Mouse (Mus musculus) lung, embryonic 15.5 days (tissue): ENCODE results near the gene Itpa. TPM values are rescaled to one million over a fixed set of nuclear protein-coding genes. Genes with fewer than 3 reads are reported as not detected.

ENCODE experiments used
- ATAC-seq: fragments of 200-750 bp; cut with Nextera tagmentation; 2 replicates; pipeline ENCODE4 v1.8.0; 2017; ENCODE audit warnings: moderate number of reproducible peaks, borderline replicate concordance; ENCODE audit not compliant: low FRiP score, low TSS enrichment; ENCODE audit errors: extremely low read depth
- H3K27ac ChIP-seq: fragments of 300-500 bp; sonication (generic); 2 replicates; pipeline ENCODE4 v1.5.1; 2015; ENCODE audit warnings: moderate library complexity, mild to moderate bottlenecking, inconsistent platforms
- H3K27me3 ChIP-seq: fragments of 300-500 bp; sonication (generic); 2 replicates; pipeline ENCODE4 v1.6.1; 2015; ENCODE audit warnings: inconsistent platforms
- H3K36me3 ChIP-seq: fragments of 300-500 bp; sonication (generic); 2 replicates; pipeline ENCODE4 v1.6.1; 2015; ENCODE audit warnings: inconsistent platforms
- H3K4me1 ChIP-seq: fragments of 300-500 bp; sonication (generic); 2 replicates; pipeline ENCODE4 v1.6.1; 2015; ENCODE audit warnings: inconsistent platforms
- H3K4me2 ChIP-seq: fragments of 300-500 bp; sonication (generic); 2 replicates; pipeline ENCODE4 v1.6.1; 2015; ENCODE audit warnings: inconsistent platforms, mild to moderate bottlenecking, moderate library complexity
- H3K4me3 ChIP-seq: fragments of 300-500 bp; sonication (generic); 2 replicates; pipeline ENCODE4 v1.5.1; 2015; ENCODE audit warnings: mild to moderate bottlenecking, inconsistent platforms
- H3K9ac ChIP-seq: fragments of 300-500 bp; sonication (generic); 2 replicates; pipeline ENCODE4 v1.6.1; 2015; ENCODE audit warnings: inconsistent platforms
- H3K9me3 ChIP-seq: fragments of 300-500 bp; sonication (generic); 2 replicates; pipeline ENCODE4 v1.6.1; 2016; ENCODE audit warnings: inconsistent platforms
- WGBS: fragments of 180-500 bp; shearing (Covaris S2); methylation state at CpG from one replicate; pipeline ENCODE4 v1.1.7; 2015; 5-methylcytosine and 5-hydroxymethylcytosine counted together
- polyA plus RNA-seq: library from polyadenylated mRNA; unstranded; fragments of >200 nt; fragmentation: Nextera tagmentation; extraction: Ambion mirVana; gene quantifications from 2 replicates; pipeline ENCODE4 v1.2.1, GENCODE M21; 2015

Itpa gene
- polyA plus RNA-seq, 1 experiment from 2014 or later, result 108 TPM

GRCm38 (mm10) chr2:130657541-130657940, 9.9 kb upstream of the Itpa start:
- Histone ChIP-seq H3K9me3 (no peaks in the 10 kb centered on the region), H3K4me3 (no peak overlapping the region), H3K36me3 (peaks cover 65% of the 10 kb centered on the region), H3K4me1 (0 out of 2 replicates have a peak, but pooled peaks cover under 1% of the 10 kb centered on the region), H3K4me2 (no peak overlapping the region), H3K27me3 (no peaks in the 10 kb centered on the region), H3K9ac (no peak overlapping the region), H3K27ac (no peak overlapping the region)
- 78% methylated on average over 6 of the region's 6 CpGs for WGBS
- ATAC-seq, result no peak

GRCm38 (mm10) chr2:130658530-130658929, 8.9 kb upstream of the Itpa start:
- peaks cover 62% of the 10 kb centered on the region for H3K36me3 ChIP-seq
- H3K4me3 ChIP-seq, result no peak overlapping the region
- no peak for ATAC-seq
- H3K9me3 ChIP-seq, result no peaks in the 10 kb centered on the region
- 94% methylated on average over 10 of the region's 10 CpGs for WGBS
- no peak overlapping the region for H3K4me2 ChIP-seq
- H3K27me3 ChIP-seq, result no peaks in the 10 kb centered on the region
- H3K4me1 ChIP-seq, result peaks cover 10% of the 10 kb centered on the region
- no peak overlapping the region for H3K9ac ChIP-seq
- H3K27ac ChIP-seq, result no peak overlapping the region

- no peak overlapping the region for H3K27ac ChIP-seq
Measured at GRCm38 (mm10) chr2:130663342-130663741, 4.1 kb upstream of the Itpa start.

GRCm38 (mm10) chr2:130664102-130664701, 3.2 kb upstream of the Itpa start, which contains the start of gene Ddrgk1:
Gene Ddrgk1 (minus strand): TSS chr2:130664659.
- peaks cover 22% of the 10 kb centered on the region for H3K36me3 ChIP-seq
- H3K9me3 ChIP-seq, result no peaks in the 10 kb centered on the region
- peak within 1 kb of the TSS; percentile 95 for H3K27ac ChIP-seq
- WGBS, result under 1% methylated on average over 40 of the region's 40 CpGs
- H3K4me1 ChIP-seq, result peaks cover 24% of the 10 kb centered on the region
- H3K27me3 ChIP-seq, result no peaks in the 10 kb centered on the region
- ATAC-seq, result peak; percentile 96
- peak within 1 kb of the TSS; percentile 55 for H3K4me3 ChIP-seq
- H3K4me2 ChIP-seq, result peak within 1 kb of the TSS; percentile 82
- H3K9ac ChIP-seq, result peak within 1 kb of the TSS; percentile 76

More at GRCm38 (mm10) chr2:130663342-130663741, 4.1 kb upstream of the Itpa start:
- peaks cover 31% of the 10 kb centered on the region for H3K36me3 ChIP-seq
- 91% methylated on average over 11 of the region's 11 CpGs for WGBS
- no peak for ATAC-seq
- H3K4me1 ChIP-seq, result peaks cover 20% of the 10 kb centered on the region
- H3K9me3 ChIP-seq, result no peaks in the 10 kb centered on the region
- no peaks in the 10 kb centered on the region for H3K27me3 ChIP-seq
- H3K4me3 ChIP-seq, result peak overlapping the region; percentile 55
- H3K4me2 ChIP-seq, result peak overlapping the region; percentile 82
- H3K9ac ChIP-seq, result peak overlapping the region; percentile 17; the same call in 1 of the 2 replicates

GRCm38 (mm10) chr2:130677211-130677610, 9.8 kb downstream of the Itpa start:
- ATAC-seq, result no peak
- Histone ChIP-seq H3K27ac (no peak overlapping the region), H3K9ac (no peak overlapping the region), H3K4me2 (no peak overlapping the region), H3K36me3 (peaks cover 87% of the 10 kb centered on the region), H3K4me3 (no peak overlapping the region), H3K9me3 (no peaks in the 10 kb centered on the region), H3K4me1 (no peaks in the 10 kb centered on the region), H3K27me3 (no peaks in the 10 kb centered on the region)
- WGBS, result 83% methylated on average over 10 of the region's 10 CpGs

GRCm38 (mm10) chr2:130679154-130679553, 11.7 kb downstream of the Itpa start:
- no peak overlapping the region for H3K4me3 ChIP-seq
- H3K36me3 ChIP-seq, result peaks cover 77% of the 10 kb centered on the region
- H3K4me1 ChIP-seq, result no peaks in the 10 kb centered on the region
- no peak overlapping the region for H3K4me2 ChIP-seq
- WGBS, result 92% methylated on average over 12 of the region's 12 CpGs
- no peak for ATAC-seq
- no peaks in the 10 kb centered on the region for H3K27me3 ChIP-seq
- H3K27ac ChIP-seq, result no peak overlapping the region
- H3K9me3 ChIP-seq, result no peaks in the 10 kb centered on the region
- no peak overlapping the region for H3K9ac ChIP-seq

- no peak for ATAC-seq
- Histone ChIP-seq H3K27ac (no peak overlapping the region), H3K9me3 (no peaks in the 10 kb centered on the region), H3K36me3 (peaks cover 71% of the 10 kb centered on the region), H3K4me1 (no peaks in the 10 kb centered on the region), H3K27me3 (no peaks in the 10 kb centered on the region), H3K4me3 (no peak overlapping the region), H3K9ac (no peak overlapping the region), H3K4me2 (no peak overlapping the region)
- WGBS, result 90% methylated on average over 6 of the region's 6 CpGs
Measured at GRCm38 (mm10) chr2:130679899-130680298, 12.5 kb downstream of the Itpa start.

GRCm38 (mm10) chr2:130681531-130681930, 14.1 kb downstream of the Itpa start:
- no peak overlapping the region for H3K9ac ChIP-seq
- no peak overlapping the region for H3K4me2 ChIP-seq
- H3K4me1 ChIP-seq, result no peaks in the 10 kb centered on the region
- ATAC-seq, result no peak
- 82% methylated on average over 3 of the region's 3 CpGs for WGBS
- no peak overlapping the region for H3K27ac ChIP-seq
- no peaks in the 10 kb centered on the region for H3K27me3 ChIP-seq
- H3K4me3 ChIP-seq, result no peak overlapping the region
- H3K36me3 ChIP-seq, result peaks cover 56% of the 10 kb centered on the region
- H3K9me3 ChIP-seq, result no peaks in the 10 kb centered on the region

GRCm38 (mm10) chr2:130685426-130685825, 18.0 kb downstream of the Itpa start:
- no peaks in the 10 kb centered on the region for H3K27me3 ChIP-seq
- WGBS, result 81% methylated on average over 9 of the region's 9 CpGs
- H3K4me2 ChIP-seq, result no peak overlapping the region
- H3K36me3 ChIP-seq, result peaks cover 18% of the 10 kb centered on the region
- H3K4me1 ChIP-seq, result no peaks in the 10 kb centered on the region
- H3K9me3 ChIP-seq, result no peaks in the 10 kb centered on the region
- H3K27ac ChIP-seq, result no peak overlapping the region
- no peak overlapping the region for H3K9ac ChIP-seq
- ATAC-seq, result no peak
- no peak overlapping the region for H3K4me3 ChIP-seq

GRCm38 (mm10) chr2:130689011-130689410, 21.6 kb downstream of the Itpa start:
- Histone ChIP-seq H3K9ac (no peak overlapping the region), H3K9me3 (no peaks in the 10 kb centered on the region), H3K4me2 (no peak overlapping the region), H3K27ac (no peak overlapping the region), H3K4me3 (no peak overlapping the region), H3K27me3 (no peaks in the 10 kb centered on the region), H3K36me3 (no peaks in the 10 kb centered on the region), H3K4me1 (no peaks in the 10 kb centered on the region)
- no peak for ATAC-seq
- WGBS, result 73% methylated on average over 2 of the region's 2 CpGs

GRCm38 (mm10) chr2:130693563-130693962, 26.2 kb downstream of the Itpa start:
- Histone ChIP-seq H3K27me3 (peaks cover 37% of the 10 kb centered on the region), H3K4me1 (peaks cover 10% of the 10 kb centered on the region), H3K4me3 (no peak overlapping the region), H3K4me2 (no peak overlapping the region), H3K27ac (no peak overlapping the region), H3K9me3 (no peaks in the 10 kb centered on the region), H3K9ac (no peak overlapping the region), H3K36me3 (no peaks in the 10 kb centered on the region)
- 33% methylated on average over 3 of the region's 3 CpGs for WGBS
- ATAC-seq, result no peak

GRCm38 (mm10) chr2:130696700-130697152, 29.3 kb downstream of the Itpa start:
- WGBS, result under 1% methylated on average over 31 of the region's 31 CpGs
- Histone ChIP-seq H3K4me2 (peak overlapping the region; percentile 95), H3K36me3 (no peaks in the 10 kb centered on the region), H3K9ac (peak overlapping the region; percentile 30), H3K9me3 (no peaks in the 10 kb centered on the region), H3K4me1 (peaks cover 10% of the 10 kb centered on the region), H3K27ac (no peak overlapping the region), H3K27me3 (peaks cover 50% of the 10 kb centered on the region), H3K4me3 (peak overlapping the region; percentile 52)
- peak; percentile 43; the same call in 1 of the 2 replicates for ATAC-seq
